Comparison of ENCODE assay signal across 20 mouse cellular contexts in the genomic region with DNA sequence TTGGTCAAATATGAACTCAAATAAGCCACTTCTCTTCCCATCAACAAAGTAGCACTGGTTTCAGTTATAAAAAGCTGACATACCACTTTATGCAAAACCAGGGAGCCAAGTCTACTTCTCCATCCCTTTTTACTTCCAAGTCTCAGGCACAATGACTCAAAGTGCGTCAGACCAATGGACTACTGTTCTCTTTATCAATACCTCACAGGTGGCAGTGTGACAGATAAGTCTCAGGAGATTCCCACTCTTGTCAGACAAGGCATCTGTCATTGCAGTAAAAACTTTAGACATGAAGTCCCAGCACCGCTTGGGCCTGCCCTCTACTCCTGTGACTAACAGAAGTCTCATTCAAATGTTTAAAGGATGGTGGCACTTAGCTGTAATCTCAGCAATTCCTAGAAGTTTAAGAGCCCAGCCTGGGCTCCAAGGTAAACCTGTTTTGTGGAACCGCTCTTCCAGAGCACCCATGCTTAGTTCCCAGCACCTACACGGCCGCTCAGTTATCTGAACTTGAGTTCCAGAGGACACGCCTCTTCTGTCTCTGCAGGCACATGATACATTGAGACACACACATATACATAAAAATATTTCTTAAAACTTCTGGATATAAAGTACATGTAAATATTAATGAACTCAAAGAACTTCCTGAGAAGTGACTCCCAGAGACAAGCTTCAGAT. TPM values are rescaled to one million over a fixed set of nuclear protein-coding genes. Genes with fewer than 3 reads are reported as not detected.
DNase-seq lines count a peak whose midpoint lies in the region; ATAC-seq and TF ChIP-seq lines count a peak whose summit lies in the region.
"Had no signal": no experiment of that assay in that cellular context is flagged by ENCODE, and none has a peak within 500 bp of the region (broad histone marks: within the 10 kb centered on the region; RNA-seq: fewer than 3 reads in every experiment).

No protein-coding gene starts in this region.

- no peaks in the 10 kb centered on the region for H3K27me3 ChIP-seq in forebrain, embryonic 12.5 days
- no peaks in the 10 kb centered on the region for H3K27me3 ChIP-seq in forebrain, embryonic 15.5 days
- H3K27me3 ChIP-seq in lung, embryonic 14.5 days (ENCODE audit: insufficient read depth, low read length) = no peaks in the 10 kb centered on the region
- H3K27me3 ChIP-seq in liver, embryonic 16.5 days (ENCODE audit: control insufficient read depth, insufficient read depth, low read depth, low read length) = no peaks in the 10 kb centered on the region
- H3K27me3 ChIP-seq: hindbrain, embryonic 12.5 days; neural tube, embryonic 12.5 days; stomach, embryonic 15.5 days had no signal

- TF ChIP-seq CTCF in lung, embryonic 14.5 days (IDR thresholded peaks at IDR 0.05; ENCODE audit: low read depth) = no peak
- TF ChIP-seq CTCF in lung, adult 2 months (IDR thresholded peaks at IDR 0.05; ENCODE audit: insufficient read depth, low read length) = no peak

- H3K9ac ChIP-seq in forebrain, embryonic 12.5 days = no peak overlapping the region
- H3K9ac ChIP-seq in forebrain, embryonic 15.5 days (replicated peaks) = no peak overlapping the region
- no peak overlapping the region for H3K9ac ChIP-seq in lung, embryonic 14.5 days
- H3K9ac ChIP-seq in liver, embryonic 16.5 days (ENCODE audit: low read depth, low read length) = no peak overlapping the region
- H3K9ac ChIP-seq: hindbrain, embryonic 12.5 days; neural tube, embryonic 12.5 days; stomach, embryonic 15.5 days had no signal

- H3K27ac ChIP-seq in forebrain, embryonic 12.5 days = no peak overlapping the region
- no peak overlapping the region for H3K27ac ChIP-seq in forebrain, embryonic 15.5 days (replicated peaks)
- H3K27ac ChIP-seq in lung, embryonic 14.5 days (ENCODE audit: low read depth) = no peak overlapping the region
- H3K27ac ChIP-seq in liver, embryonic 16.5 days (ENCODE audit: low read length) = no peak overlapping the region
- H3K27ac ChIP-seq: hindbrain, embryonic 12.5 days; left cerebral cortex, adult 2 months; neural tube, embryonic 12.5 days; stomach, embryonic 15.5 days had no signal

- 89% methylated on average over 6 of the region's 6 CpGs for WGBS in forebrain, embryonic 12.5 days
- 87% methylated on average over 6 of the region's 6 CpGs for WGBS in forebrain, embryonic 15.5 days
- 70% methylated on average over 6 of the region's 6 CpGs for WGBS in lung, embryonic 14.5 days
- WGBS in lung, adult 2 months = 90% methylated on average over 6 of the region's 6 CpGs
- WGBS in liver, embryonic 16.5 days (ENCODE audit: insufficient replicate concordance) = 40% methylated on average over 6 of the region's 6 CpGs

- H3K36me3 ChIP-seq in forebrain, embryonic 12.5 days (replicated peaks) = peaks cover 62% of the 10 kb centered on the region
- peaks cover 60% of the 10 kb centered on the region for H3K36me3 ChIP-seq in forebrain, embryonic 15.5 days
- H3K36me3 ChIP-seq in lung, embryonic 14.5 days (ENCODE audit: insufficient read depth) = peaks cover 64% of the 10 kb centered on the region
- H3K36me3 ChIP-seq in liver, embryonic 16.5 days (ENCODE audit: control insufficient read depth, insufficient read depth) = peaks cover 53% of the 10 kb centered on the region

- 0 out of 2 replicates have a peak, but pooled peaks have one; percentile 23 for ATAC-seq in forebrain, embryonic 12.5 days (ENCODE audit: low FRiP score)
- ATAC-seq in forebrain, embryonic 15.5 days (replicated peaks) = no peak
- peak; percentile 13; the same call in 1 of the 2 replicates for ATAC-seq in lung, embryonic 14.5 days (ENCODE audit: insufficient read depth)
- ATAC-seq in liver, embryonic 16.5 days (ENCODE audit: low read depth) = peak; percentile 45; the same call in 1 of the 2 replicates
- ATAC-seq: activated CD4-positive, CD25-positive, alpha-beta regulatory T cell, adult 4 months had no signal

- DNase-seq in lung, embryonic 14.5 days = no peak
- no peak for DNase-seq in lung, adult 2 months
- DNase-seq in c-Kit-positive CD71-positive TER-119-positive erythroid progenitor cells, embryonic 14.5 days (ENCODE audit: low spot score) = peak; percentile 57
- no peak for DNase-seq in gastrocnemius, adult 8-10 months (ENCODE audit: low spot score in 2 of 2)
- DNase-seq in adrenal gland, postnatal 4 days (ENCODE audit: low spot score in 2 of 2) = no peak
- DNase-seq: cerebellum, adult 11 months; cerebellum, postnatal 14 days; gastrocnemius, postnatal 14 days; kidney, adult 11 months; kidney, postnatal 14 days; right cerebral cortex, postnatal 14 days; thymus, postnatal 25 days had no signal

- no peak overlapping the region for H3K4me3 ChIP-seq in forebrain, embryonic 12.5 days (replicated peaks)
- no peak overlapping the region for H3K4me3 ChIP-seq in forebrain, embryonic 15.5 days
- H3K4me3 ChIP-seq in lung, embryonic 14.5 days (ENCODE audit: low read depth, low read length) = no peak overlapping the region
- H3K4me3 ChIP-seq in lung, adult 2 months (replicated peaks; ENCODE audit: extremely low read depth, low read depth, low read length) = no peak overlapping the region
- H3K4me3 ChIP-seq in liver, embryonic 16.5 days (ENCODE audit: low read depth, low read length) = no peak overlapping the region
- H3K4me3 ChIP-seq: hindbrain, embryonic 12.5 days; left cerebral cortex, adult 2 months; neural tube, embryonic 12.5 days; stomach, embryonic 15.5 days had no signal

- TF ChIP-seq POLR2A in lung, adult 2 months (IDR thresholded peaks at IDR 0.05; ENCODE audit: borderline replicate concordance, extremely low read depth, low read depth, low read length) = no peak

- no peak overlapping the region for H3K4me2 ChIP-seq in forebrain, embryonic 12.5 days
- no peak overlapping the region for H3K4me2 ChIP-seq in forebrain, embryonic 15.5 days (replicated peaks)
- H3K4me2 ChIP-seq in lung, embryonic 14.5 days = no peak overlapping the region
- H3K4me2 ChIP-seq in liver, embryonic 16.5 days (ENCODE audit: low read depth, low read length) = no peak overlapping the region
- H3K4me2 ChIP-seq: hindbrain, embryonic 12.5 days; neural tube, embryonic 12.5 days; stomach, embryonic 15.5 days had no signal

- peaks cover 8% of the 10 kb centered on the region for H3K4me1 ChIP-seq in forebrain, embryonic 12.5 days
- peaks cover 11% of the 10 kb centered on the region for H3K4me1 ChIP-seq in forebrain, embryonic 15.5 days
- H3K4me1 ChIP-seq in lung, embryonic 14.5 days (ENCODE audit: insufficient read depth) = no peaks in the 10 kb centered on the region
- peaks cover 4% of the 10 kb centered on the region; the same call in 1 of the 2 replicates for H3K4me1 ChIP-seq in lung, adult 2 months (ENCODE audit: control insufficient read depth, insufficient read depth, low read length)
- H3K4me1 ChIP-seq in liver, embryonic 16.5 days (ENCODE audit: control insufficient read depth, low read depth, low read length) = peaks cover 31% of the 10 kb centered on the region
- H3K4me1 ChIP-seq: stomach, embryonic 15.5 days had no signal

- H3K9me3 ChIP-seq in forebrain, embryonic 12.5 days = no peaks in the 10 kb centered on the region
- no peaks in the 10 kb centered on the region for H3K9me3 ChIP-seq in forebrain, embryonic 15.5 days
- no peaks in the 10 kb centered on the region for H3K9me3 ChIP-seq in lung, embryonic 14.5 days (ENCODE audit: low read depth, low read length)
- no peaks in the 10 kb centered on the region for H3K9me3 ChIP-seq in liver, embryonic 16.5 days (replicated peaks; ENCODE audit: control insufficient read depth, low read length)
- H3K9me3 ChIP-seq: hindbrain, embryonic 12.5 days; neural tube, embryonic 12.5 days; stomach, embryonic 15.5 days had no signal

RNA-seq across cellular contexts. Expression of a gene that starts 6.5 kb away (rescaled TPM):
- polyA plus RNA-seq in forebrain, embryonic 12.5 days (2016; fragmentation: Nextera tagmentation; extraction: Ambion mirVana) = 862 and 915 TPM in 2 replicates
- 707 and 713 TPM in 2 replicates for polyA plus RNA-seq in forebrain, embryonic 15.5 days (2015; fragmentation: Nextera tagmentation; extraction: Ambion mirVana)
- polyA plus RNA-seq in lung, embryonic 14.5 days (2014; fragmentation: Nextera tagmentation; extraction: Ambion mirVana) = 1,473 and 1,526 TPM in 2 replicates
- 134 and 225 TPM in 2 replicates for polyA plus RNA-seq in lung, adult 2 months (2012; rRNA removed)
- 593 and 662 TPM in 2 replicates for polyA plus RNA-seq in liver, embryonic 16.5 days (2015; fragmentation: Nextera tagmentation; extraction: Ambion mirVana)
- 100 to 1,000 TPM; 415 to 510 (median 453) TPM for total RNA-seq in gastrocnemius, adult 8-10 months (2022)
- total RNA-seq in adrenal gland, postnatal 4 days (2021) = 1,000 to 10,000 TPM; 1,164 to 1,170 TPM
